Mouse (Mus musculus): ENCODE data around the gene Rpusd4.

DNA sequence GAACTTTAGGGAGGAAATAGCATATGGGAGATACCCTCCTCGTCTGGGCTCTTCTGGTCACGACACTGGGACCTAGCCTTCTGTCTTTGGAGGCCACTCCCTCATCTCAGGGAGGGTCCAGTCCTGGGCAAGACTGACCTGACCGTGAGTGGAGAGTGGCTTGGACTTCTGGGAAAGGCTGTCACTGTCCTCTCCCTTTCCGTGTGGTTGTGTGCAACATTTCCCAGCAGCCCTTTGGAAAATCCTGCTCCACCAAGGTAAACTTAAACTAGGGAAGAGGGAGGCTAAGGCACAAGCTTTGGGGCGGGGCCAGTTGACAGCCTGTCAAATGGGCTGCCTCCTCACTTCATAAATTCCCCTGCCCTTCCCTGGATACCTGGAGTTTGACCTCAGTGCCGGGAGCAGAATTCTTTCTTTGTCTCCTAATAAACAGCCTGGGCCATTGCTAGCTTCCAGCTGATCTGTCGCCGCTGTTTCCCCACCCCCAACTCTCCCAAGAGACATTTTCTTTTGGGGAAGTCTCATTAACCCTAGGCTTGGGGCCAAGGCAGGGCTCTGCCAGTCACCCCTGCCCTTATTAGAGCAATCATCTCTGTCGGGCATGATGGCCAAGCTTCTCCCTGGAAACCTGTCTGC, 51.0 kb downstream of the Rpusd4 start:
- TF ChIP-seq GATA1 (IDR thresholded peaks at IDR 0.05; ENCODE audit: low read length): no peak
- no peak for TF ChIP-seq TAL1 (IDR thresholded peaks at IDR 0.05; ENCODE audit: low read length)
